Mouse (Mus musculus): Measurements from ENCODE around the gene Lyg1. TPM values are rescaled to one million over a fixed set of nuclear protein-coding genes. Genes with fewer than 3 reads are reported as not detected.

Gene Lyg1
- polyA plus RNA-seq, 1 experiment from 2014 or later, result not detected

DNA sequence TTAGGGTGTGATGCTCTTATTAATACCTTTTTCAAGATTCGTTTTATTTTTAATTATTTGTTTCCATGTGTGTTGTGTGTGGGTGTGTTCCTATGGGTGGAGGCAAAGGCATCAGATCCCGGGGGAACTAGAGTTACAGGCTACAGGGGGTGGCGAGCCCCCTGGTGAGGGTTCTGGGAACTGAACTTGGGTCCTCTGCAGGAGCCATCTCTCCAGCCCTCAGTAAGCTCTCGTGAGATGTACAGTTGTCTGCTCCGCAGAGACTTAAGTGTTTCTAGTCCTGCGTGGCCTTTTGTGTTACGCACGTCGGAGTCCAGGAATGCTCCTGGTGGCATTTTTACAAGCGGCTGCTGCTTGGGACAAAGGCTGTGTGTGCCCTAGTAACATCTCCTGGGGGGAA, 8.0 kb upstream of the Lyg1 start:
- 66% methylated on average over 10 of the region's 10 CpGs for WGBS
- H3K36me3 ChIP-seq (ENCODE audit: control insufficient read depth, insufficient read depth, low read length), result no peaks in the 10 kb centered on the region
- no peak overlapping the region for H3K9ac ChIP-seq (ENCODE audit: low read depth, low read length)
- no peak overlapping the region for H3K27ac ChIP-seq (ENCODE audit: low read depth, low read length)
- no peaks in the 10 kb centered on the region for H3K9me3 ChIP-seq (ENCODE audit: control insufficient read depth, low read length)
- no peak overlapping the region for H3K4me2 ChIP-seq (replicated peaks; ENCODE audit: low read depth, low read length)
- no peak overlapping the region for H3K4me3 ChIP-seq (ENCODE audit: low read depth, low read length)
- H3K27me3 ChIP-seq (ENCODE audit: control insufficient read depth, insufficient read depth, low read length), result no peaks in the 10 kb centered on the region
- no peak for ATAC-seq (ENCODE audit: low FRiP score)
- DNase-seq (ENCODE audit: low spot score), result no peak
- no peaks in the 10 kb centered on the region for H3K4me1 ChIP-seq (replicated peaks; ENCODE audit: control insufficient read depth, insufficient read depth, low read length)

DNA sequence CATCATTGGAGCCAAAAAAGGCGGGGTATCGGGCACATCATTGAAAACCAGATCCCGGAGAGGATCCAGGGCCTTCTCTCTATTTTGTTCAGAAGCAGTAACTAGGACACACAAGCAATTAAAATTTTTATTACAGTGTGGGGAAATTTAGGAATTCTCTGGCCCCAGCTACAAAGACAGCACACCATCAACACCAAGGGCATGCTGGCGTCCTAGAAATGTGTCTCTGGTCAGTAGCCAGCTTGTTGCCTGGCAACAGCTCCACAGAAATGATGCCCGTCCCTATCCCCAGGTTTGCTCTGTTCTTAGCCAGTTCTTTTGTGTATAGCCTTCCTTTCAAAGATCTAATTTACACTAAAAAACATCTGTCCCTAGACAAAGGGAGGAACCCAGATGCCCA, 1.9 kb upstream of the Lyg1 start:
- H3K9ac ChIP-seq (ENCODE audit: low read depth, low read length), result no peak overlapping the region
- no peak overlapping the region for H3K4me2 ChIP-seq (replicated peaks; ENCODE audit: low read depth, low read length)
- H3K9me3 ChIP-seq (ENCODE audit: control insufficient read depth, low read length), result no peaks in the 10 kb centered on the region
- WGBS, result 64% methylated on average over 5 of the region's 5 CpGs
- ATAC-seq (ENCODE audit: low FRiP score) (no peak), DNase-seq (ENCODE audit: low spot score) (no peak)
- no peaks in the 10 kb centered on the region for H3K27me3 ChIP-seq (ENCODE audit: control insufficient read depth, insufficient read depth, low read length)
- no peak overlapping the region for H3K27ac ChIP-seq (ENCODE audit: low read depth, low read length)
- no peaks in the 10 kb centered on the region for H3K36me3 ChIP-seq (ENCODE audit: control insufficient read depth, insufficient read depth, low read length)
- no peaks in the 10 kb centered on the region for H3K4me1 ChIP-seq (replicated peaks; ENCODE audit: control insufficient read depth, insufficient read depth, low read length)
- no peak overlapping the region for H3K4me3 ChIP-seq (ENCODE audit: low read depth, low read length)

DNA sequence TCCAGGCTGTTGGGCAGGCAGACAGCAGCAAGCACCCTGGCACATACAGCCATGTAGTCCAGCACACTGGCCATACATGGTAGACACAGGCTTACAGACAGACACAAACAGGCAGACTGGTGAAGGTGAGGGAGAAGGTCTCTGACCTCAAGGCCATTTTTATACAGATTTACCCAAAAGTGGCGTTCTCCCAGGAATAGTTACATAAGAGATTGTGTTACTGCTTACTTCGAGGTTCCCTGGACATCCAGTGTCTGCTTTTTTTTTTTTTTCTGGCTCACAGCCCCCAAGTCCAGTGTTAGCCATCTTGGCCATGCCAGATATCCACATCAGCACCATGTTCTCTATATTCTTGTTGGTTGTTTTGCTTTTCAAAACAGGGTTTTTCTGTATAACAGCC, 957 bp upstream of the Lyg1 start:
- 83% methylated on average over 2 of the region's 2 CpGs for WGBS
- H3K4me2 ChIP-seq (replicated peaks; ENCODE audit: low read depth, low read length), result no peak overlapping the region
- DNase-seq (ENCODE audit: low spot score) (no peak), ATAC-seq (ENCODE audit: low FRiP score) (no peak)
- H3K9ac ChIP-seq (ENCODE audit: low read depth, low read length), result no peak overlapping the region
- H3K36me3 ChIP-seq (ENCODE audit: control insufficient read depth, insufficient read depth, low read length), result no peaks in the 10 kb centered on the region
- no peaks in the 10 kb centered on the region for H3K4me1 ChIP-seq (replicated peaks; ENCODE audit: control insufficient read depth, insufficient read depth, low read length)
- no peak overlapping the region for H3K4me3 ChIP-seq (ENCODE audit: low read depth, low read length)
- no peaks in the 10 kb centered on the region for H3K9me3 ChIP-seq (ENCODE audit: control insufficient read depth, low read length)
- H3K27ac ChIP-seq (ENCODE audit: low read depth, low read length), result no peak overlapping the region
- no peaks in the 10 kb centered on the region for H3K27me3 ChIP-seq (ENCODE audit: control insufficient read depth, insufficient read depth, low read length)

DNA sequence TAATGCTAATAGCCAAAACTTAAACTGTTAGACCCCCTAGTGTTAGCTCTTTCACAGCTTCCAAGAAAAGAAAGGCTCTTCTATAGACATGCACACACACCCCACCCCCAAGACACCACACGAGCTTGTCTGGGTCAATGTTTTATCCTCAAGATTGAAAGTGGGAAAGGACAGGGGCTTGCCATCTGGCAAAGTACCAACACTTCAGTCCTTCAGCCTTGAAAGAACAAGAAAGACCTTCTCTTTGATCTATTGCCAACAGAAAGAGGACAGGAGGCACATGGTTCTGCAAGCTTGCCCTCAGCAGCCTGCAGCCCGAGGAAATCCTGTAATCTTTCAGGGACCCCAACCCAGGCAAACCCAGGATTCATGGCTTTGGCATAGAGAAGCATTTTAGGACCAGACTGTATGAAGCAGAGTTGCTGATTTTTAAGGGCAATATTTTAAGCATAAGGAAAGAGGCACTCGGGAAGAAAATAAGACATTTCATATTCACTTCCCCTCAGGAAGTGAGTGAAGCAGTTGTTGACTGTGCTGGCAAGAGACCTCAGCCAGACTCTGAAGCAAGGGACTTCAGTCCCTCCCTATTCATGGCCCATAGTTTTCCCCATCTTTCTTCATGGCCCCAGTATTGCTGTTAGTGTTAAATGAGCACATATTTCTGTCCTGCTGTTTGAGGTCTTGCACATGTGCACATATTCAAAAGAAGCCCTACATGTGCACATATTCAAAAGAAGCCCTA, 698 bp downstream of the Lyg1 start:
- no peak overlapping the region for H3K9ac ChIP-seq (ENCODE audit: low read depth, low read length)
- H3K4me2 ChIP-seq (replicated peaks; ENCODE audit: low read depth, low read length), result no peak overlapping the region
- no peak overlapping the region for H3K4me3 ChIP-seq (ENCODE audit: low read depth, low read length)
- H3K4me1 ChIP-seq (replicated peaks; ENCODE audit: control insufficient read depth, insufficient read depth, low read length), result no peaks in the 10 kb centered on the region
- no peak overlapping the region for H3K27ac ChIP-seq (ENCODE audit: low read depth, low read length)
- no peaks in the 10 kb centered on the region for H3K36me3 ChIP-seq (ENCODE audit: control insufficient read depth, insufficient read depth, low read length)
- ATAC-seq (ENCODE audit: low FRiP score), result no peak
- 40% methylated on average over 3 of the region's 3 CpGs for WGBS
- H3K9me3 ChIP-seq (ENCODE audit: control insufficient read depth, low read length), result no peaks in the 10 kb centered on the region
- no peaks in the 10 kb centered on the region for H3K27me3 ChIP-seq (ENCODE audit: control insufficient read depth, insufficient read depth, low read length)
- no peak for DNase-seq (ENCODE audit: low spot score)

DNA sequence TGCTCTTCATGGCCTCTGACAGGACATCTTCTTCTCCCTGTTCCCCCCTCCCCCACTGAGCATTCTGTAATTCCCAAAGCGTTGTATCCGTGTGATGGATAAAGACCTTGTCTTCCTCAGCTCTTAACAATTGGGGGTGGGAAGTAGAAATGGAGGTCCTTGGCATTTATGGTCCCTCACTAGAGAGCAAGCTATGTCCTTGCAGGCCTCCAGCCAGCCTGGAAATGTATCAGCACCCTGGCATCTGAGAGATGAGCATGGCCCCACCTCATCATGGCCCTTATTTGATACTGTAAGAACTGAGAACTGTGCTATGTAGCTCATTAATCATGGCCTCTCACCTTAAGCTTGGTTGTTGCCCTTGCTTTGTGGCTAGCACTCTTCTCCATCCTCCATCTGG, 2.3 kb downstream of the Lyg1 start:
- ATAC-seq (ENCODE audit: low FRiP score) (no peak), DNase-seq (ENCODE audit: low spot score) (no peak)
- H3K4me3 ChIP-seq (ENCODE audit: low read depth, low read length), result no peak overlapping the region
- H3K27me3 ChIP-seq (ENCODE audit: control insufficient read depth, insufficient read depth, low read length), result no peaks in the 10 kb centered on the region
- no peak overlapping the region for H3K27ac ChIP-seq (ENCODE audit: low read depth, low read length)
- no peaks in the 10 kb centered on the region for H3K9me3 ChIP-seq (ENCODE audit: control insufficient read depth, low read length)
- WGBS, result 90% methylated on average over 2 of the region's 2 CpGs
- H3K4me1 ChIP-seq (replicated peaks; ENCODE audit: control insufficient read depth, insufficient read depth, low read length), result no peaks in the 10 kb centered on the region
- no peak overlapping the region for H3K4me2 ChIP-seq (replicated peaks; ENCODE audit: low read depth, low read length)
- no peak overlapping the region for H3K9ac ChIP-seq (ENCODE audit: low read depth, low read length)
- no peaks in the 10 kb centered on the region for H3K36me3 ChIP-seq (ENCODE audit: control insufficient read depth, insufficient read depth, low read length)

DNA sequence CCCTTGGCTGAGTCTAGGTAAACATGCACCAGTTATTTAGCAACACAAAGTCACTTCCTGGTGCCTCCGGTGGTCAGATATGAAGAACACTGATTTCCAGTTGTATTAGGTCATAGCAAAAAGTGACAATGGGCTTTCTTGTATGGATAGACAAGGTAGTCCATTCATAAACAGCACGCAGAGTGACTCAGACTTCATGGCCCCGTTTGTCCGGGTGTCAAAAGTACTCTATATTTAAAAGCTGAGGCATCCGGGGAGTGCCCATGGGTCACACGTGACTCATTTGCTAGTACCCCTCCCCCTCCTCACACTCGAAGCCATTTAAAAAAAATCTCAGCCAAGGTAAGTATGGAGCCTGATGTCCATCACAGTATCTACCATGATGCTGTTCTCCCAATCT, 2.8 kb downstream of the Lyg1 start:
- ATAC-seq (ENCODE audit: low FRiP score), result no peak
- Histone ChIP-seq H3K9ac (ENCODE audit: low read depth, low read length) (no peak overlapping the region), H3K4me2 (replicated peaks; ENCODE audit: low read depth, low read length) (no peak overlapping the region), H3K4me3 (ENCODE audit: low read depth, low read length) (no peak overlapping the region), H3K27me3 (ENCODE audit: control insufficient read depth, insufficient read depth, low read length) (no peaks in the 10 kb centered on the region), H3K9me3 (ENCODE audit: control insufficient read depth, low read length) (no peaks in the 10 kb centered on the region), H3K27ac (ENCODE audit: low read depth, low read length) (no peak overlapping the region), H3K36me3 (ENCODE audit: control insufficient read depth, insufficient read depth, low read length) (no peaks in the 10 kb centered on the region), H3K4me1 (replicated peaks; ENCODE audit: control insufficient read depth, insufficient read depth, low read length) (no peaks in the 10 kb centered on the region)
- 86% methylated on average over 7 of the region's 7 CpGs for WGBS
- no peak for DNase-seq (ENCODE audit: low spot score)

DNA sequence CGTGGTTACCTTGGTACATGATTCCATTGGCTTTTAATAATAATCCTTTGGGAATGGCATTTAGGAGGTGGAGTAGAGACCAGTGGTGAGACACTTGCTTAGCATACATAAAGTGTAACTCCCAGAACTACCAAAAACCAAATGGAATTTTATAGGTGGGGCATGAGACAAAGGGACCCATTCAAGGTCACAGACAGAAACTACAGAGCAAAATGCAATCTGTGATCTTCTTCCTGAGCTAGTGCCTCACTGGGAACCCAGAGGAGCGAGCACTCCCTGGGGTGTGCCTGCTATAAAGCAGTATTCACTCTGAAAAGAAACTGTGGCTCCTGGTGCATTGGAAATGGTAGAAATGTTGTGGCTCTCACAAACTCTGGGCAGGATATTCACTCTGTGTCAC, 8.7 kb downstream of the Lyg1 start:
- WGBS, result 74% methylated on average over 2 of the region's 2 CpGs
- no peaks in the 10 kb centered on the region for H3K36me3 ChIP-seq (ENCODE audit: control insufficient read depth, insufficient read depth, low read length)
- H3K9ac ChIP-seq (ENCODE audit: low read depth, low read length), result no peak overlapping the region
- H3K27me3 ChIP-seq (ENCODE audit: control insufficient read depth, insufficient read depth, low read length), result no peaks in the 10 kb centered on the region
- no peak overlapping the region for H3K4me3 ChIP-seq (ENCODE audit: low read depth, low read length)
- ATAC-seq (ENCODE audit: low FRiP score) (no peak), DNase-seq (ENCODE audit: low spot score) (no peak)
- H3K4me1 ChIP-seq (replicated peaks; ENCODE audit: control insufficient read depth, insufficient read depth, low read length), result no peaks in the 10 kb centered on the region
- H3K9me3 ChIP-seq (ENCODE audit: control insufficient read depth, low read length), result no peaks in the 10 kb centered on the region
- H3K27ac ChIP-seq (ENCODE audit: low read depth, low read length), result no peak overlapping the region
- H3K4me2 ChIP-seq (replicated peaks; ENCODE audit: low read depth, low read length), result no peak overlapping the region

DNA sequence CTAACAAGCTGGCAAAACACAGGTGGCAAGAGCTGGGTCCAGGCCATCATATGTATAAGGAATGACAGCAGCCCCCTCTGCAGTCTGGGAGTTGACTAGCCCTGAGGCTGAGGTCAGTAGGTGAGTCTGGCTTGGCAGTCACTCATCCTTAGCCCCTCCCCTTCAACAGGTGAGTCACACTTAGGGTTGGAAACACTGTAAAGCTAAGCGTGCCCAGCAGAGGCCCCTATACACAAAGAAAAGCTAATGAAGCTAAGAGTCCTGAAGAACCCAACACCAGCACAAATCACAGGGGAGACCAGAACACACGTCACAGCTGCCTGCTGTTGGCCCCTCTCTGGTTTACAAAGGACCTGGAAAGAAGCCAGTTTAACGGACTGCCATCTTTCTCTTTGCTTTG, 25.8 kb downstream of the Lyg1 start:
- Histone ChIP-seq H3K4me3 (ENCODE audit: low read depth, low read length) (no peak overlapping the region), H3K27ac (ENCODE audit: low read depth, low read length) (no peak overlapping the region), H3K36me3 (ENCODE audit: control insufficient read depth, insufficient read depth, low read length) (no peaks in the 10 kb centered on the region), H3K4me2 (replicated peaks; ENCODE audit: low read depth, low read length) (no peak overlapping the region), H3K9me3 (ENCODE audit: control insufficient read depth, low read length) (no peaks in the 10 kb centered on the region), H3K4me1 (replicated peaks; ENCODE audit: control insufficient read depth, insufficient read depth, low read length) (no peaks in the 10 kb centered on the region), H3K9ac (ENCODE audit: low read depth, low read length) (no peak overlapping the region), H3K27me3 (ENCODE audit: control insufficient read depth, insufficient read depth, low read length) (no peaks in the 10 kb centered on the region)
- 20% methylated on average over 3 of the region's 3 CpGs for WGBS
- DNase-seq (ENCODE audit: low spot score) (no peak), ATAC-seq (ENCODE audit: low FRiP score) (no peak)

DNA sequence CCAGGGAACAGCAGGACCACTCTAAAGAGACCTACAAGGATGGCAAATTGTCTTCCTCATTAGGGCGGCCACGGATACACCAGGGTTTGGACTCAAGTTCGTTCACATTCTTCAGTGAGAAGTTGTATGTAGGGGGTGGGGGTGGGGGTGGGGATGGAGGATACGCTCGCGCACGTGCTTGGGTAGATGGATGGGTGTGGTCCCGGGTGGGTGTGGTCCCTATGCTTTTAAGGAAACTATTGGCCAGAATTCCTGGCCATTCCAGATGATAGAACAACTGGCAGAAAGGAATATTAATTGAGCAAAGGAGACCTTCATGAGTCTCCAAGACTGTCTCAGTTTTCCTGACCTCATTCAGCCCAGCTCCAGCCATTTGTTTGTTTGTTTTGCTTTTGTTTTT, 31.6 kb downstream of the Lyg1 start:
- WGBS, result 89% methylated on average over 8 of the region's 8 CpGs

More for the DNA sequence above, 31.6 kb downstream of the Lyg1 start:
- no peaks in the 10 kb centered on the region for H3K27me3 ChIP-seq (ENCODE audit: control insufficient read depth, insufficient read depth, low read length)
- no peak overlapping the region for H3K27ac ChIP-seq (ENCODE audit: low read depth, low read length)
- no peak for ATAC-seq (ENCODE audit: low FRiP score)
- H3K9me3 ChIP-seq (ENCODE audit: control insufficient read depth, low read length), result no peaks in the 10 kb centered on the region
- DNase-seq (ENCODE audit: low spot score), result no peak
- no peak overlapping the region for H3K9ac ChIP-seq (ENCODE audit: low read depth, low read length)
- H3K36me3 ChIP-seq (ENCODE audit: control insufficient read depth, insufficient read depth, low read length), result no peaks in the 10 kb centered on the region
- H3K4me2 ChIP-seq (replicated peaks; ENCODE audit: low read depth, low read length), result no peak overlapping the region
- no peak overlapping the region for H3K4me3 ChIP-seq (ENCODE audit: low read depth, low read length)
- H3K4me1 ChIP-seq (replicated peaks; ENCODE audit: control insufficient read depth, insufficient read depth, low read length), result no peaks in the 10 kb centered on the region
